Mouse (Mus musculus) brain, embryonic 14.5 days (tissue): Measurements from ENCODE around the gene Cstb.

ENCODE experiments used
- CTCF ChIP-seq: fragments of 200-500 bp; IDR thresholded peaks from 2 replicates; pipeline ENCODE4 v1.5.1; 2012; ENCODE audit warnings: inconsistent platforms, mild to moderate bottlenecking, moderate library complexity, borderline replicate concordance; ENCODE audit not compliant: insufficient read depth, insufficient read length; ENCODE audit errors: extremely low read depth
- POLR2A ChIP-seq: fragments of 200-500 bp; IDR thresholded peaks from 2 replicates; pipeline ENCODE4 v1.6.1; 2012; ENCODE audit warnings: mild to moderate bottlenecking, inconsistent platforms, borderline replicate concordance; ENCODE audit not compliant: poor library complexity, insufficient read depth, insufficient read length, severe bottlenecking; ENCODE audit errors: extremely low read depth

- TF ChIP-seq CTCF (no peak), POLR2A (no peak)
Observed at GRCm38 (mm10) chr10:78409035-78409788, 16.3 kb upstream of the Cstb start.
